Mouse (Mus musculus) heart, postnatal 0 days (tissue): ENCODE measurements around the gene Hist1h2ad.

ENCODE experiments used
- CTCF ChIP-seq: IDR thresholded peaks from 2 replicates; pipeline ENCODE4 v1.5.1; 2016; ENCODE audit warnings: antibody characterized with exemption, control low read depth, low read depth
- EP300 ChIP-seq: IDR thresholded peaks from 2 replicates; pipeline ENCODE4 v1.6.1; 2016; ENCODE audit warnings: antibody characterized with exemption, low read depth

DNA sequence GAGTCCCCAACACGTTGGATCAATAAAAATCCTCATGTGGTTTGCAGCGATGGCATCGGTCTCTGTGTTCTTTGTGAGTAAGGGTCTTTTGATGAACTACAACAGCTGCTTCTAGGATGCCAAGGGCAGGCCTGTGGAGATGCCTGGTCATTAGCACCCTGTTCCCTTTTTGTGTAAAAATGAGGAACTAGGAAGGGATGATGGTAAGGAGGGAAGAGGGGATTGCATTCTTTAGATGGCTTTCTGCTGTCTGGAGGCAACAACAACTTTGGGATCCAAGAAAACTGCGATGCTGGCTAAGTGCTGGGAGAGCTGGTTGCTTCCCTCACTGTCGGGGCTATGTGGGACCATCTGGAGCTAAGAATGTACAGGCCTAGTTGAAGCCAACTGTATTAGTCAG lies 35.9 kb upstream of the Hist1h2ad start:
- TF ChIP-seq CTCF = no peak
- no peak for TF ChIP-seq EP300
